Mouse (Mus musculus) E14TG2a.4 (cell line): ENCODE data around the gene Tmem185a.
"Not testable (repeated sequence)": the region's sequence is repeated elsewhere in the genome, so short reads cannot be mapped to it uniquely, and the experiment has no call there.

ENCODE experiments used
- CTCF ChIP-seq: conservative IDR thresholded peaks from 2 replicates; pipeline ENCODE4 v1.5.1; 2014; ENCODE audit warnings: low read length
- POU5F1 ChIP-seq: IDR thresholded peaks from 2 replicates; pipeline ENCODE4 v1.6.1; 2014; ENCODE audit warnings: low read length, borderline replicate concordance

- not testable (repeated sequence) for TF ChIP-seq CTCF, POU5F1
Measured at GRCm38 (mm10) chrX:70425473-70425872, 51.5 kb downstream of the Tmem185a start.
